Mouse (Mus musculus): ENCODE data around the gene Trnt1. TPM values are rescaled to one million over a fixed set of nuclear protein-coding genes. Genes with fewer than 3 reads are reported as not detected.
A peak's percentile ranks its signal among the peaks of the same experiment; 100 is the strongest.

Gene Trnt1
- polyA plus RNA-seq, 2 experiments, result 14.0 to 33.4 TPM

- H3K9ac ChIP-seq (replicated peaks), result no peak overlapping the region
- no peak for ATAC-seq (ENCODE audit: insufficient read depth)
- no peak overlapping the region for H3K27ac ChIP-seq
- TF ChIP-seq EP300 (IDR thresholded peaks at IDR 0.05; ENCODE audit: low read depth) (no peak), CTCF (IDR thresholded peaks at IDR 0.05; ENCODE audit: low read depth) (no peak)
- no peak for DNase-seq (ENCODE audit: low read depth in 3 of 3, low spot score in 3 of 3)
- WGBS (ENCODE audit: insufficient replicate concordance), result 30% methylated on average over 3 of the region's 3 CpGs
- H3K4me3 ChIP-seq (ENCODE audit: insufficient read depth in 1 of 2, low read depth in 2 of 2, low read length in 2 of 2), result no peak overlapping the region
- H3K4me1 ChIP-seq (replicated peaks; ENCODE audit: control insufficient read depth in 2 of 2, insufficient read depth in 2 of 2, low read length in 1 of 2), result no peaks in the 10 kb centered on the region; a peak in 2 of 4 replicates
- H3K9me3 ChIP-seq (ENCODE audit: control insufficient read depth, low read length), result no peaks in the 10 kb centered on the region
- H3K36me3 ChIP-seq (replicated peaks; ENCODE audit: control insufficient read depth, insufficient read depth, low read depth), result no peaks in the 10 kb centered on the region
- H3K27me3 ChIP-seq (ENCODE audit: control insufficient read depth, insufficient read depth, low read length), result no peaks in the 10 kb centered on the region
- H3K4me2 ChIP-seq (ENCODE audit: low read depth), result no peak overlapping the region
Measured at GRCm38 (mm10) chr6:106760473-106761218, 8.3 kb upstream of the Trnt1 start.

- no peak overlapping the region for H3K27ac ChIP-seq
- no peak for DNase-seq (ENCODE audit: low read depth in 3 of 3, low spot score in 3 of 3)
- peak; percentile 43; the same call in 1 of the 2 replicates for ATAC-seq (ENCODE audit: insufficient read depth)
- H3K27me3 ChIP-seq (ENCODE audit: control insufficient read depth, insufficient read depth, low read length), result no peaks in the 10 kb centered on the region
- no peak overlapping the region for H3K4me2 ChIP-seq (ENCODE audit: low read depth)
- H3K4me3 ChIP-seq (ENCODE audit: insufficient read depth in 1 of 2, low read depth in 2 of 2, low read length in 2 of 2), result no peak overlapping the region
- no peaks in the 10 kb centered on the region for H3K36me3 ChIP-seq (replicated peaks; ENCODE audit: control insufficient read depth, insufficient read depth, low read depth)
- 19% methylated on average over 1 of the region's 1 CpGs for WGBS (ENCODE audit: insufficient replicate concordance)
- H3K9me3 ChIP-seq (ENCODE audit: control insufficient read depth, low read length), result no peaks in the 10 kb centered on the region
- no peaks in the 10 kb centered on the region; a peak in 2 of 4 replicates for H3K4me1 ChIP-seq (replicated peaks; ENCODE audit: control insufficient read depth in 2 of 2, insufficient read depth in 2 of 2, low read length in 1 of 2)
- no peak for TF ChIP-seq EP300 (IDR thresholded peaks at IDR 0.05; ENCODE audit: low read depth)
- no peak for TF ChIP-seq CTCF (IDR thresholded peaks at IDR 0.05; ENCODE audit: low read depth)
- no peak overlapping the region for H3K9ac ChIP-seq (replicated peaks)
Measured at GRCm38 (mm10) chr6:106761486-106761885, 7.4 kb upstream of the Trnt1 start.

- Histone ChIP-seq H3K9ac (replicated peaks) (no peak overlapping the region), H3K4me1 (replicated peaks; ENCODE audit: control insufficient read depth in 2 of 2, insufficient read depth in 2 of 2, low read length in 1 of 2) (peaks cover 3 to 6% of the 10 kb centered on the region in 2 experiments; a peak in 3 of 4 replicates), H3K27ac (no peak overlapping the region), H3K9me3 (ENCODE audit: control insufficient read depth, low read length) (no peaks in the 10 kb centered on the region), H3K27me3 (ENCODE audit: control insufficient read depth, insufficient read depth, low read length) (no peaks in the 10 kb centered on the region), H3K4me2 (ENCODE audit: low read depth) (no peak overlapping the region), H3K4me3 (ENCODE audit: insufficient read depth in 1 of 2, low read depth in 2 of 2, low read length in 2 of 2) (no peak overlapping the region), H3K36me3 (replicated peaks; ENCODE audit: control insufficient read depth, insufficient read depth, low read depth) (no peaks in the 10 kb centered on the region)
- DNase-seq (ENCODE audit: low read depth in 3 of 3, low spot score in 3 of 3), result no peak
- 42% methylated on average over 1 of the region's 1 CpGs for WGBS (ENCODE audit: insufficient replicate concordance)
- ATAC-seq (ENCODE audit: insufficient read depth), result no peak
- TF ChIP-seq EP300 (IDR thresholded peaks at IDR 0.05; ENCODE audit: low read depth) (no peak), CTCF (IDR thresholded peaks at IDR 0.05; ENCODE audit: low read depth) (no peak)
Measured at GRCm38 (mm10) chr6:106765892-106766291, 3.0 kb upstream of the Trnt1 start.

GRCm38 (mm10) chr6:106766774-106767173, 2.1 kb upstream of the Trnt1 start:
- no peak for TF ChIP-seq CTCF (IDR thresholded peaks at IDR 0.05; ENCODE audit: low read depth)
- TF ChIP-seq EP300 (IDR thresholded peaks at IDR 0.05; ENCODE audit: low read depth), result no peak
- WGBS (ENCODE audit: insufficient replicate concordance), result 51% methylated on average over 4 of the region's 4 CpGs
- Histone ChIP-seq H3K4me3 (ENCODE audit: insufficient read depth in 1 of 2, low read depth in 2 of 2, low read length in 2 of 2) (no peak overlapping the region), H3K36me3 (replicated peaks; ENCODE audit: control insufficient read depth, insufficient read depth, low read depth) (peaks cover 4% of the 10 kb centered on the region), H3K27ac (no peak overlapping the region), H3K27me3 (ENCODE audit: control insufficient read depth, insufficient read depth, low read length) (no peaks in the 10 kb centered on the region), H3K4me2 (ENCODE audit: low read depth) (no peak overlapping the region), H3K4me1 (replicated peaks; ENCODE audit: control insufficient read depth in 2 of 2, insufficient read depth in 2 of 2, low read length in 1 of 2) (peaks cover 3 to 6% of the 10 kb centered on the region in 2 experiments; a peak in 3 of 4 replicates), H3K9ac (replicated peaks) (no peak overlapping the region), H3K9me3 (ENCODE audit: control insufficient read depth, low read length) (no peaks in the 10 kb centered on the region)
- ATAC-seq (ENCODE audit: insufficient read depth), result no peak
- no peak for DNase-seq (ENCODE audit: low read depth in 3 of 3, low spot score in 3 of 3)

- H3K4me1 ChIP-seq (replicated peaks; ENCODE audit: control insufficient read depth in 2 of 2, insufficient read depth in 2 of 2, low read length in 1 of 2), result peaks cover 3 to 6% of the 10 kb centered on the region in 2 experiments; a peak in 3 of 4 replicates
- WGBS (ENCODE audit: insufficient replicate concordance), result under 1% methylated on average over 33 of the region's 33 CpGs
- peak overlapping the region; percentile 71 for H3K9ac ChIP-seq (replicated peaks)
- ATAC-seq (ENCODE audit: insufficient read depth) (peak; percentile 82), DNase-seq (ENCODE audit: low read depth in 3 of 3, low spot score in 3 of 3) (no peak)
- H3K9me3 ChIP-seq (ENCODE audit: control insufficient read depth, low read length), result no peaks in the 10 kb centered on the region
- peak overlapping the region; percentile 66 to 83 for H3K4me3 ChIP-seq (ENCODE audit: insufficient read depth in 1 of 2, low read depth in 2 of 2, low read length in 2 of 2)
- H3K36me3 ChIP-seq (replicated peaks; ENCODE audit: control insufficient read depth, insufficient read depth, low read depth), result peaks cover 13% of the 10 kb centered on the region
- H3K4me2 ChIP-seq (ENCODE audit: low read depth), result peak overlapping the region; percentile 87
- H3K27ac ChIP-seq, result peak overlapping the region; percentile 2; the same call in 1 of the 2 replicates
- TF ChIP-seq EP300 (IDR thresholded peaks at IDR 0.05; ENCODE audit: low read depth) (no peak), CTCF (IDR thresholded peaks at IDR 0.05; ENCODE audit: low read depth) (no peak)
- no peaks in the 10 kb centered on the region for H3K27me3 ChIP-seq (ENCODE audit: control insufficient read depth, insufficient read depth, low read length)
Measured at GRCm38 (mm10) chr6:106769290-106769866, 458 bp downstream of the Trnt1 start.

Measured in liver, embryonic 14.5 days (tissue).